Mouse (Mus musculus) lung, postnatal 4 days (tissue): Measurements from ENCODE around the gene Lin7b.
"Not testable (repeated sequence)": the region's sequence is repeated elsewhere in the genome, so short reads cannot be mapped to it uniquely, and the experiment has no call there.

Source experiments
- DNase-seq, 2 experiments: peaks; one replicate each; pipeline ENCODE4 v3.0.0; 2021

Lin7b gene

DNA sequence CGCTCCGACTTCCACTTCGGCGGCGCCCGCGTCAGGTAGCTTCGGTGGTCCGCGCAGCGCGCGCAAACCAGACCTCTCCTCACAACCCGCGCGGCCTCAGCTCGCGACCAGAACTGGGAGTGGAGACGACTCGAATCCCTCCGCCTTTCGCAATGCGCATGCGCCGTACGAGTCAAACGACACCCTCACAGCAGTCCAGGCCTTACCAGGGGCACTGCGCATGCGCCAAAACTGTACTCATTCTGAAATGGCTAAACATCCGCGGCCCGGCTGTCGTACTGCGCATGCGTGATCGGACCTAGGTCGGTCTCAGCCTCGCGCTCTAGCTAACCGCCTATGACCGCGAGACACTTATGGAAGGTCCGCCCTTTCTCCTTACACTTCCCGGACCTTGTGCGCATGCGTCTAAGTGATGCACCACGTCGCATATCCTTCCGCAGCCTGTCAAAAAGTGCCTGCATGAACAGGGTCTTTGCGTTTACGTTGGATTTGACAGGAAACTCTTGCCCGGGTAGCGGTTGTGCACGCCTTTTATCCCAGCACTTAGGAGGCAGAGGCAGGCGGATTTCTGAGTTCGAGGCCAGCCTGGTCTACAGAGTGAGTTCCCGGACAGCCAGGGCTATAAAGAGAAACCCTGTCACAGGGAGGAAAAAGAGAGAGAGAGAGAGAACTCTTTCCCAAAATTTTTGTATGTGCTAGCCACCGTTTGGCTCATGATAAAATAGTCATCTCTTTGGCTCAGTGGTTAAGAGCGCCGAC is 25.4 kb upstream of the Lin7b start, which contains the start of gene Snrnp70:
TSS of gene Snrnp70 (minus strand) at position 165 of the 759 bp plus-strand sequence.
- peak; percentile 99 to 100 for DNase-seq

DNA sequence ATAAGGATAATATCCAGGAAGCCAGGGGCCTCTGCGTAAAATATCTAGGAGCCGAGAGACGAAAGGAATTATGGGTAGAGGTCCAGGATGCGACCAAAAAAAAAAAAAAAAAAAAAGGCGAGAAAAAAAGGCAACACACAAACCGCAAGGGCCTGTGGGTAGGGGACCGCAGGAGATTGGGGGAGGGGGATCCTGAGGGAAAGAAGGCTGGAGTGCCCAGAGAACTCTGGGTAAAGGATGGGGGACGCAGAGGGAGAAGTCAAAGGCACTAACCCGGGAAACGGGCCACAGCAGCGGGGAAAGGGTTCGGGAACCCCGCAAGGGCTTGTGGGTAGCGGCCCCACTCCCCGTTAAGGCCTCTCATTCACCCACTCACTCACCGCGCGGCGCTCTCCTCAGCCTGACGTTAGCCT is 24.8 kb upstream of the Lin7b start:
- no peak for DNase-seq

- DNase-seq, result peak in 1 of 2 experiments; percentile 1
Observed at GRCm38 (mm10) chr7:45386077-45386476, 15.7 kb upstream of the Lin7b start.

GRCm38 (mm10) chr7:45376057-45376456 is 5.7 kb upstream of the Lin7b start:
- no peak for DNase-seq

DNA sequence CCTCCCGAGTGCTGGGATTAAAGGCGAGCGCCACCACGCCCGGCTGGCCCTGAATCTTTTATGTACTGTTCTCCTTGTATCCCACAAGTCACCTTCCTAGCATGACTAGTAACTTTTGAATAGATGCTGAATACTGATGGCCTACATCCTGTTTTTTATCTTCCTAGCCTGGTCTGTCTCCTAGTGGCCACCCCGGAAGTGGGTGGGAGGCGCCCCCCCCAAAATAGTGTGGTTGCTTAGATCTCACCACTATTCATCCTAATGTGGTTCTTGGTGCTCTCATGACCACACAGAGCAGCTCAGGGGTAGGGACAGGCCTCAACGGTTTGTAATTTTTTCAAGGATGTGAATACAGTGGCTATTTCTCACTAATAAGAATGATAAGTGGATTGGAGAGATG is 4.2 kb upstream of the Lin7b start:
- no peak for DNase-seq

- DNase-seq, result no peak
Observed at GRCm38 (mm10) chr7:45372371-45372770, 2.0 kb upstream of the Lin7b start.

GRCm38 (mm10) chr7:45369836-45370474 is 428 bp downstream of the Lin7b start:
- no peak for DNase-seq

GRCm38 (mm10) chr7:45369022-45369745 is 1.2 kb downstream of the Lin7b start:
- no peak for DNase-seq

- no peak for DNase-seq
Observed at GRCm38 (mm10) chr7:45368178-45368577, 2.2 kb downstream of the Lin7b start.

GRCm38 (mm10) chr7:45367020-45367880 is 3.1 kb downstream of the Lin7b start:
- DNase-seq, result peak; percentile 98

- no peak for DNase-seq
Observed at GRCm38 (mm10) chr7:45366652-45367019, 3.7 kb downstream of the Lin7b start, which contains the start of gene Ppfia3. Ppfia3 (minus strand) TSS chr7:45367019.

GRCm38 (mm10) chr7:45365742-45366651 is 4.4 kb downstream of the Lin7b start:
- DNase-seq, result peak; percentile 56 to 64

DNA sequence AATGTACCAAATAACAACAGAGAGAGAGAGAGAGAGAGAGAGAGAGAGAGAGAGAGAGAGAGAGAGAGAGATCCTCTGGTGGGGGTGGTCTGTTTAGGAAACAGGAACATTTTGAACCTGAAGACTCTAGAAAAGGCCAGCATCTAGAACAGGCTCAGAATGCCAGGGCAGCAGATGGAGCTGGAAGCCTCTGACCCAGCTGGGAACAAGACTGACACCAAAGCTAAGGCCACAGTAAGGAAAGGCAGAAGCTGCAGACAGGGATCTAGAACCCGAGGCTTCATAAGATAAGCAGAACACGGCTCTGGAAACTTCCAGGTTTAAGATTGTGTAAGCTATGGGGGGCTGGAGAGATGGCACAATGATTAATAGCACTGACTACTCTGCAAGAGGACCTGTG is 6.4 kb downstream of the Lin7b start:
- DNase-seq, result no peak

GRCm38 (mm10) chr7:45362801-45363200 is 7.6 kb downstream of the Lin7b start:
- DNase-seq, result peak; percentile 67 to 69

DNA sequence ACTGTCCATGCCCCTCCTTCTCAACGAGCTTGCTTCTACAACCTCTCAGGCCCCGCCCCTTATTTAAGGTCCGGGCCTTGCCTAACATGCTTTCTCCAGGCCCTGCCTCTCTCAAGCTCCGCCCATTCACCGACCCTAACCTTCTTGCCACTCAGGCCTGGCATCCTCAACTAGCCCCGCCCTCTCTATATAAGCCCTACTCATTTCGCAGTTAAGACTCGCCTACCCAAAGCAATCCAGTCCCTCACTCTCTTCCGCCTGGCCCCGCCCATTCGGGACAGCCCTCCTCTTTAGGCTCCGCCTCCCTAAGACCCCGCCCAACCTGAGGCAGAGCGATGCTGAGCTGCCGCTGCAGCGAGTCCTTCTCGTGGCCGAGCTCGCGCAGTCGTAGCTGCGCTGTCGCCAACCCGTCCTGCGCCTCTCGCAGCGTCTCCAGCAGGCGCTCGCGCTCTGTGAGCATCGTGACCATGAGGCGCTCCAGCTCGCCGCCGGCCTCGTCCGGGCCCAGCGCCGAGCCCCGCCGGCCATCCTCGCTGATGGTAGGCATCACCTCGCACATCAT is 9.1 kb downstream of the Lin7b start:
- DNase-seq, result peak; percentile 86 to 87

GRCm38 (mm10) chr7:45360404-45361125 is 9.8 kb downstream of the Lin7b start:
- no peak for DNase-seq

- DNase-seq, result not testable (repeated sequence)
Observed at GRCm38 (mm10) chr7:45359081-45359480, 11.3 kb downstream of the Lin7b start.

GRCm38 (mm10) chr7:45356087-45356486 is 14.3 kb downstream of the Lin7b start:
- DNase-seq, result no peak

GRCm38 (mm10) chr7:45355318-45356020 is 14.9 kb downstream of the Lin7b start:
- DNase-seq, result no peak

DNA sequence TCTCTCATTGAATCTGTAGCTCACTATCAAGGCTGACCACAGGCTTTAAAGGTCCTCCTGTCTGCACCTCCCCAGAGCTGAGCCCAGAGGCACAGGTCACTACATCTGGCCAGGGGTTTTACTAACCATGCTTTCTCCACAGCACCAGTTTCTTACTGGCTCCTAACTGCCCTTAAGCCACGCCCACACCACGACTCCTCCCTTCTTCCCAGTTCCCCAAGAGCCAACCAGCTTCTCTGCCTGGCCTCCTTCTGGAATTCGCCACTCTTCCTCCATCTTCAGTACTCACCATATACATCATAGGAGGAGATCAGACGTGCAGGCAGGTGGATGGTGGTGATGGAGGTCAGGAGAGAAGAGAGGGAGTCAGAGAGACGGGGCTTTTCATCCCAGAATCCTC is 17.3 kb downstream of the Lin7b start:
- no peak for DNase-seq
